Comparison of ENCODE assay signal across 20 mouse cellular contexts in genomic region chr1:64085361-64085760, GRCm38 (mm10).
"Had no signal": no experiment of that assay in that cellular context is flagged by ENCODE, and none has a peak within 500 bp of the region (broad histone marks: within the 10 kb centered on the region; RNA-seq: fewer than 3 reads in every experiment).

No protein-coding gene starts in this region.

- H3K36me3 ChIP-seq: kidney, embryonic 15.5 days; limb, embryonic 12.5 days; limb, embryonic 15.5 days; midbrain, embryonic 12.5 days; neural tube, embryonic 13.5 days had no signal

- H3K9ac ChIP-seq: kidney, embryonic 15.5 days; limb, embryonic 12.5 days; limb, embryonic 15.5 days; liver, embryonic 14.5 days; liver, postnatal 0 days; lung, embryonic 14.5 days; midbrain, embryonic 12.5 days; neural tube, embryonic 13.5 days had no signal

- DNase-seq: kidney, postnatal 25 days; layer of hippocampus, adult 9-11 months; left cerebral cortex, postnatal 4 days; liver, postnatal 0 days; lung, embryonic 14.5 days; retina, postnatal 1 day; right cerebral cortex, postnatal 25 days; thymus, adult 18-20 months; thymus, postnatal 4 days had no signal

- H3K27ac ChIP-seq: kidney, embryonic 15.5 days; limb, embryonic 12.5 days; limb, embryonic 15.5 days; liver, embryonic 14.5 days; macrophage; midbrain, embryonic 12.5 days; neural tube, embryonic 13.5 days had no signal

- H3K9me3 ChIP-seq: kidney, embryonic 15.5 days; limb, embryonic 12.5 days; limb, embryonic 15.5 days; midbrain, embryonic 12.5 days; neural tube, embryonic 13.5 days had no signal

- H3K27me3 ChIP-seq: kidney, embryonic 15.5 days; limb, embryonic 12.5 days; limb, embryonic 15.5 days; midbrain, embryonic 12.5 days; neural tube, embryonic 13.5 days had no signal

- ATAC-seq: liver, postnatal 0 days; lung, postnatal 0 days; midbrain, embryonic 16.5 days had no signal

- H3K4me3 ChIP-seq: kidney, embryonic 15.5 days; layer of hippocampus, adult 2 months; limb, embryonic 12.5 days; limb, embryonic 15.5 days; midbrain, embryonic 12.5 days; myocyte; neural tube, embryonic 13.5 days had no signal

- H3K4me2 ChIP-seq: kidney, embryonic 15.5 days; limb, embryonic 12.5 days; limb, embryonic 15.5 days; lung, embryonic 14.5 days; midbrain, embryonic 12.5 days; neural tube, embryonic 13.5 days had no signal
